Mouse (Mus musculus) lung, embryonic 14.5 days (tissue): ENCODE results near the gene Tubb2a. TPM values are rescaled to one million over a fixed set of nuclear protein-coding genes. Genes with fewer than 3 reads are reported as not detected.

Experiments used
- ATAC-seq: fragments of 200-750 bp; cut with Nextera tagmentation; 2 replicates; pipeline ENCODE4 v1.8.0; 2017; ENCODE audit warnings: mild to moderate bottlenecking, moderate TSS enrichment, moderate library complexity; ENCODE audit not compliant: insufficient read depth
- DNase-seq: peaks from one replicate; pipeline ENCODE4 v3.0.0-alpha.2; 2015
- H3K27ac ChIP-seq: fragments of 300-500 bp; sonication (generic); 2 replicates; pipeline ENCODE4 v1.5.1; 2014; ENCODE audit warnings: low read depth, mild to moderate bottlenecking, moderate library complexity
- H3K27me3 ChIP-seq: fragments of 300-500 bp; sonication (generic); 2 replicates; pipeline ENCODE4 v1.6.1; 2014; ENCODE audit warnings: low read length, control low read depth; ENCODE audit not compliant: insufficient read depth
- H3K36me3 ChIP-seq: fragments of 300-500 bp; sonication (generic); 2 replicates; pipeline ENCODE4 v1.6.1; 2014; ENCODE audit warnings: control low read depth; ENCODE audit not compliant: insufficient read depth
- H3K4me1 ChIP-seq: fragments of 300-500 bp; sonication (generic); 2 replicates; pipeline ENCODE4 v1.6.1; 2014; ENCODE audit warnings: antibody characterized with exemption, control low read depth; ENCODE audit not compliant: insufficient read depth
- H3K4me2 ChIP-seq: fragments of 300-500 bp; sonication (generic); 2 replicates; pipeline ENCODE4 v1.6.1; 2014; ENCODE audit warnings: mild to moderate bottlenecking
- H3K4me3 ChIP-seq: fragments of 300-500 bp; sonication (generic); 2 replicates; pipeline ENCODE4 v1.5.1; 2014; ENCODE audit warnings: low read depth, low read length
- H3K9ac ChIP-seq: fragments of 300-500 bp; sonication (generic); 2 replicates; pipeline ENCODE4 v1.6.1; 2014
- H3K9me3 ChIP-seq: fragments of 300-500 bp; sonication (generic); 2 replicates; pipeline ENCODE4 v1.6.1; 2016; ENCODE audit warnings: low read depth, low read length, control low read depth
- CTCF ChIP-seq: IDR thresholded peaks from 2 replicates; pipeline ENCODE4 v1.5.1; 2016; ENCODE audit warnings: antibody characterized with exemption, low read depth
- WGBS: fragments of 180-500 bp; shearing (Covaris S2); extraction: QIAGEN DNeasy Blood & Tissue Kit; methylation state at CpG from one replicate; pipeline ENCODE4 v1.1.7; 2014; 5-methylcytosine and 5-hydroxymethylcytosine counted together
- polyA plus RNA-seq: library from polyadenylated mRNA; unstranded; fragments of >200 nt; fragmentation: Nextera tagmentation; extraction: Ambion mirVana; gene quantifications from 2 replicates; pipeline ENCODE4 v1.2.1, GENCODE M21; 2014

The Tubb2a gene
- polyA plus RNA-seq, 1 experiment from 2014 or later: 164 TPM

DNA sequence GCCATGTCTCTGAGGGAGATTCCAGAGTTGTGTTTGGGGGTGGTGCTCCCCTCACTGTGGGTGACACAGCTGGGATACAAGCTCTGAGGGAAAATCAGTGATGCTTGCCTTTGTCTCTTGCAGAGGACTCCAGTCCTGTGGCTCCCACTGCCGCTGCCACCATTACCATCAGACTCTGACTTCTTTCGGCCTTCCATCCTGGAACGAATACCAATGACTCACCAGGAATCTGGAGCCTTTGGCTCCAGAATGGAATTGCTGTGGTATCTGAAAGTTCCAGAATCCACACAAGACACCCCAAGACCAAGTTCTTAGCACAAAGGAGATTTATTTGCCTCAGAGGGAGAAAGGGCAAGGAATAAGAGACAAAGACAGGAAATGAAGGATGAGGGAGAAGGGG, 35.3 kb upstream of the Tubb2a start:
- ATAC-seq (no peak), DNase-seq (no peak)
- Histone ChIP-seq H3K27ac (no peak overlapping the region), H3K27me3 (no peaks in the 10 kb centered on the region), H3K9me3 (no peaks in the 10 kb centered on the region), H3K4me3 (no peak overlapping the region), H3K4me1 (no peaks in the 10 kb centered on the region), H3K4me2 (no peak overlapping the region), H3K9ac (no peak overlapping the region), H3K36me3 (no peaks in the 10 kb centered on the region)
- TF ChIP-seq CTCF: no peak
- 90% methylated on average over 3 of the region's 3 CpGs for WGBS

DNA sequence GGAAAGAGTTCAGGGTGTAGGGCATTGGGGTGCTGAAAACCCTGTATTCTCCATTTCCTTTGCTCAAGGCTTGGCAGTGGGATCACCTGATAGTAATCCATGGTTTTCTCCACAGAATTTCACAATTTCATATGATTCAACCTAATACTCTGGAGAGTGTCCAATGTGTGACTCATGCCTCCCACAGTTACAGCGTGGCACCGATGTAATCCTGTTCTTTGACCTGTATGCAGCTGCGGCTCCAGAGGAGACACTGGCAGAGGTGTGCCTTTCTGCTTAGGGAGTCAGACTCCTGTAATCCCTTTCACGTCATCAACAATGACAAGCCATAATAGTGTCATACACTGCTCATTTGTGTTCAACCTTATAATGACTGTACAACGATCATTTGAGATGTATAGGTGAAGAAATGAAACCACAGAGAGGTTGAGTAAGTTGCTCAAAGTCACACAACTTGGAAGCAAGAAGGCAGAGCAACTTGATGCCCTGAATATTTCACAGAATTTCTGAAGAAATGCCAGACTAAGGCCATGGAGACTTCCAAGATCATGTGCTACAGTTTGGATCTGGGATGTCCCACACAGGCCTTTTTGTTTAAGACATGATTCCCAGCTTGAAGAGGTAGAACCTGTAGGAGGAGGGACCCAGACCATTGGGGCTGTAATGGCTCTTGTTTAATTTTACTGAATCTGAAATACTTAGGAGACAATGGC, 34.7 kb upstream of the Tubb2a start:
- Histone ChIP-seq H3K9ac (no peak overlapping the region), H3K4me3 (no peak overlapping the region), H3K36me3 (no peaks in the 10 kb centered on the region), H3K9me3 (no peaks in the 10 kb centered on the region), H3K27ac (no peak overlapping the region), H3K27me3 (no peaks in the 10 kb centered on the region), H3K4me1 (no peaks in the 10 kb centered on the region), H3K4me2 (no peak overlapping the region)
- ATAC-seq (no peak), DNase-seq (no peak)
- 75% methylated on average over 5 of the region's 5 CpGs for WGBS
- no peak for TF ChIP-seq CTCF

DNA sequence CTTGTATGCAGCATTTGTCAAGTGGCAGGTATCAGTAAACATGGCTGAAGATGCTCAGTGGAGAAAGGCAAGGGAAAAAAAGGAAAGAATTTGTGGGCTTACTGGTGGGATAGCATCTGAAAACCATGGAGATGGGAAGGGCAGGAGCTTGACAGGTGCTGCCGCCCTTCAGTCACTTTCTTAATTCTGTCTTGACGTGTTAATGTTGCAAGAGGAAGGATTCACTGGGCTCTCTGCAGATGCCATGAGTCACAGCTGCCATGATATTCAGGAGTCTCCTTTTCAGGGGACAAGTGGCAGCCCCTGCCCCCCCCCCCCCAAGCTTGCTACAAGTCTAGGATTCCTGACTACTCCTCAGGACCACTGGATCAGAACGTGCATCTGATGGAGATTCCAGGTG, 34.1 kb upstream of the Tubb2a start:
- Histone ChIP-seq H3K4me3 (no peak overlapping the region), H3K36me3 (no peaks in the 10 kb centered on the region), H3K9ac (no peak overlapping the region), H3K27ac (no peak overlapping the region), H3K9me3 (no peaks in the 10 kb centered on the region), H3K4me2 (no peak overlapping the region), H3K4me1 (no peaks in the 10 kb centered on the region), H3K27me3 (no peaks in the 10 kb centered on the region)
- 85% methylated on average over 3 of the region's 3 CpGs for WGBS
- ATAC-seq (no peak), DNase-seq (no peak)
- no peak for TF ChIP-seq CTCF

DNA sequence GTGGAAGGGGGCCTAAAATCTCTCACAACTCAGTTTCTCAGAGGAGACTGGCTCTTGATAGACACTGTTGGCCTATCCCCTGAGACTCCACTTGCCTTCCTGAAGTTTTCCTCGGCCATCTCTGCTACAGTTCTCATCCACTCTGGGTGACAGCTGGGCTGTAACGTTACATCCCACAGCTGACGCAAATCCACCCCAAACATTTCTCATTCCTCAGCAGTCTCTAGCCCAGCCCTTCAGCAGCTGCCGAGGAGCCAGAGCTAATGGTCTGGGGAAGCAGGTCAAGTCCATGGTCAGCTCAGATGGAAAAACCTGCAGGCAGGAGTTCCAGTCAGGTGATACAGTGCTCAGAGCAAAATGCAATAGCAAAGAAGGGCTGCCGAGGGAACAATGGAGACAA, 33.2 kb upstream of the Tubb2a start:
- ATAC-seq: no peak
- H3K4me3 ChIP-seq: no peak overlapping the region

GRCm38 (mm10) chr13:34109677-34110058, 31.9 kb upstream of the Tubb2a start:
- no peaks in the 10 kb centered on the region for H3K36me3 ChIP-seq
- 64% methylated on average over 4 of the region's 4 CpGs for WGBS
- no peaks in the 10 kb centered on the region for H3K9me3 ChIP-seq
- ATAC-seq (no peak), DNase-seq (no peak)
- H3K4me2 ChIP-seq: no peak overlapping the region
- H3K4me1 ChIP-seq: no peaks in the 10 kb centered on the region
- no peak overlapping the region for H3K4me3 ChIP-seq
- no peak for TF ChIP-seq CTCF
- no peak overlapping the region for H3K9ac ChIP-seq
- H3K27me3 ChIP-seq: no peaks in the 10 kb centered on the region
- no peak overlapping the region for H3K27ac ChIP-seq

More for the DNA sequence above, 33.2 kb upstream of the Tubb2a start:
- Histone ChIP-seq H3K36me3 (no peaks in the 10 kb centered on the region), H3K27ac (no peak overlapping the region), H3K27me3 (no peaks in the 10 kb centered on the region), H3K4me2 (no peak overlapping the region), H3K9ac (no peak overlapping the region), H3K4me1 (no peaks in the 10 kb centered on the region), H3K9me3 (no peaks in the 10 kb centered on the region)
- WGBS: 37% methylated on average over 5 of the region's 5 CpGs
- no peak for DNase-seq
- no peak for TF ChIP-seq CTCF

- Histone ChIP-seq H3K9me3 (no peaks in the 10 kb centered on the region), H3K4me3 (no peak overlapping the region), H3K27me3 (no peaks in the 10 kb centered on the region), H3K9ac (no peak overlapping the region), H3K27ac (no peak overlapping the region), H3K4me2 (no peak overlapping the region), H3K4me1 (no peaks in the 10 kb centered on the region), H3K36me3 (no peaks in the 10 kb centered on the region)
- TF ChIP-seq CTCF: no peak
- WGBS: 79% methylated on average over 4 of the region's 4 CpGs
- ATAC-seq: no peak
- no peak for DNase-seq
Measured at GRCm38 (mm10) chr13:34109035-34109676, 31.3 kb upstream of the Tubb2a start.

DNA sequence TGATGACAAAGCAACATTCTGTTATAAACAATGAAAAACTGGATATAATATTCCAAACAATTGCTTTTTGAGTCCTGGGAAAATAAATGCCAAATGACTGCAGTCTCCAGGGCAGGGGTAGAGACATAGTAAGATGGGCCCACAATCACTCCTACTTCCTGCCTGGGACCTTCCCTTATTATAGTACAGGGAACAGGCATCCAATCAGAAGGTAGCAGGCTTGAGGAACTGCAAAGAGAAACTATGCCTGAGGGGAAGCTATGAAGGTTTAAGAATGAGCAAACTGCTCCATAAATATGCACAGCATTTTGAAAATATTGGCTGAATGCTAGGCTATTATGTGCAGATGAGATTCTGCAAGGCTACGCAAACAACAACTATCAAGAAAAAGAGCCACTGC, 29.2 kb upstream of the Tubb2a start:
- no peak for TF ChIP-seq CTCF
- Histone ChIP-seq H3K27me3 (no peaks in the 10 kb centered on the region), H3K4me2 (no peak overlapping the region), H3K27ac (no peak overlapping the region), H3K4me1 (no peaks in the 10 kb centered on the region), H3K9ac (no peak overlapping the region), H3K9me3 (no peaks in the 10 kb centered on the region), H3K36me3 (no peaks in the 10 kb centered on the region), H3K4me3 (no peak overlapping the region)
- DNase-seq (no peak), ATAC-seq (no peak)
- 92% methylated on average over 1 of the region's 1 CpGs for WGBS
